Mouse (Mus musculus) megakaryocyte, adult 5-6 weeks (primary cell): ENCODE data around the gene Hist1h4c. TPM values are rescaled to one million over a fixed set of nuclear protein-coding genes. Genes with fewer than 3 reads are reported as not detected.
"Not testable (repeated sequence)": the region's sequence is repeated elsewhere in the genome, so short reads cannot be mapped to it uniquely, and the experiment has no call there.

ENCODE experiments used
- ATAC-seq: 2 replicates; pipeline ENCODE4 v1.8.0; 2016; ENCODE audit warnings: mild to moderate bottlenecking, inconsistent platforms; ENCODE audit not compliant: poor library complexity, severe bottlenecking
- total RNA-seq, 2 experiments: library from RNA; stranded (forward) in 1 of 2; stranded (reverse) in 1 of 2; fragments of 153-499, 151-499 nt in 1 of 2; fragments of 221-1000, 200-1000 nt in 1 of 2; gene quantifications; 2 replicates each; pipeline versions ENCODE4 v1.2.3 to v1.2.4; 2015 to 2017

The Hist1h4c gene
- total RNA-seq, 2 experiments from 2014 or later = 60.8 to 359 TPM

GRCm38 (mm10) chr13:23697491-23698299 is 559 bp downstream of the Hist1h4c start:
- ATAC-seq = peak; percentile 36

- ATAC-seq = no peak
Observed at GRCm38 (mm10) chr13:23696061-23696474, 2.2 kb downstream of the Hist1h4c start.

GRCm38 (mm10) chr13:23695514-23695913 is 2.7 kb downstream of the Hist1h4c start, which contains the start of gene Hist1h1t:
Gene Hist1h1t (plus strand): TSS chr13:23695814.
- no peak for ATAC-seq

GRCm38 (mm10) chr13:23694956-23695355 is 3.3 kb downstream of the Hist1h4c start:
- no peak for ATAC-seq

- ATAC-seq = no peak
Observed at GRCm38 (mm10) chr13:23693856-23694440, 4.3 kb downstream of the Hist1h4c start.

- ATAC-seq = no peak
Observed at GRCm38 (mm10) chr13:23689459-23689858, 8.8 kb downstream of the Hist1h4c start.

GRCm38 (mm10) chr13:23688956-23689355 is 9.3 kb downstream of the Hist1h4c start:
- ATAC-seq = 0 out of 2 replicates have a peak, but pooled peaks have one; percentile 28

GRCm38 (mm10) chr13:23687907-23688306 is 10.3 kb downstream of the Hist1h4c start:
- no peak for ATAC-seq

GRCm38 (mm10) chr13:23687181-23687580 is 11.1 kb downstream of the Hist1h4c start:
- no peak for ATAC-seq

GRCm38 (mm10) chr13:23685966-23686365 is 12.3 kb downstream of the Hist1h4c start:
- ATAC-seq = no peak

GRCm38 (mm10) chr13:23685121-23685861 is 13.0 kb downstream of the Hist1h4c start:
- no peak for ATAC-seq

GRCm38 (mm10) chr13:23684295-23684945 is 13.8 kb downstream of the Hist1h4c start:
- ATAC-seq = peak; percentile 43

- peak; percentile 90 for ATAC-seq
Observed at GRCm38 (mm10) chr13:23683755-23684281, 14.4 kb downstream of the Hist1h4c start, which contains the start of the genes Hist1h2ac and Hist1h2bc. Gene Hist1h2ac (minus strand): TSS chr13:23683948. Gene Hist1h2bc (plus strand): TSS chr13:23684199.

- ATAC-seq = not testable (repeated sequence)
Observed at GRCm38 (mm10) chr13:23682947-23683754, 15.1 kb downstream of the Hist1h4c start.

- ATAC-seq = no peak
Observed at GRCm38 (mm10) chr13:23682623-23682946, 15.7 kb downstream of the Hist1h4c start.

GRCm38 (mm10) chr13:23681990-23682582 is 16.2 kb downstream of the Hist1h4c start:
- no peak for ATAC-seq

GRCm38 (mm10) chr13:23662536-23662935 is 35.7 kb downstream of the Hist1h4c start:
- ATAC-seq = no peak

- ATAC-seq = no peak
Observed at GRCm38 (mm10) chr13:23659636-23660366, 38.5 kb downstream of the Hist1h4c start.
